Mouse (Mus musculus) ES-Bruce4 (cell line): ENCODE data around the gene Coq5. TPM values are rescaled to one million over a fixed set of nuclear protein-coding genes. Genes with fewer than 3 reads are reported as not detected.
A peak's percentile ranks its signal among the peaks of the same experiment; 100 is the strongest.

Experiments used
- H3K27ac ChIP-seq: 2 replicates; pipeline ENCODE4 v1.5.1; 2012; ENCODE audit warnings: low read length, inconsistent platforms; ENCODE audit not compliant: insufficient read depth
- H3K27me3 ChIP-seq: 2 replicates; pipeline ENCODE4 v1.6.1; 2012; ENCODE audit warnings: mild to moderate bottlenecking, low read length, inconsistent platforms; ENCODE audit not compliant: control insufficient read depth, poor library complexity, insufficient read depth, severe bottlenecking
- H3K36me3 ChIP-seq: 2 replicates; pipeline ENCODE4 v1.6.1; 2012; ENCODE audit warnings: inconsistent platforms, mild to moderate bottlenecking, low read length, moderate library complexity; ENCODE audit not compliant: control insufficient read depth, poor library complexity, insufficient read depth, severe bottlenecking
- H3K4me1 ChIP-seq: one replicate; pipeline ENCODE4 v1.8.1; 2011; ENCODE audit warnings: low read length; ENCODE audit not compliant: control insufficient read depth, insufficient read depth
- H3K4me3 ChIP-seq: 2 replicates; pipeline ENCODE4 v1.5.1; 2011; ENCODE audit warnings: low read depth, mild to moderate bottlenecking, low read length
- H3K9ac ChIP-seq: 2 replicates; pipeline ENCODE4 v1.6.1; 2012; ENCODE audit warnings: low read depth, mild to moderate bottlenecking, inconsistent platforms; ENCODE audit not compliant: poor library complexity, severe bottlenecking
- H3K9me3 ChIP-seq: replicated peaks from 2 replicates; pipeline ENCODE4 v1.6.1; 2012; ENCODE audit warnings: mild to moderate bottlenecking, low read length, inconsistent platforms; ENCODE audit not compliant: control insufficient read depth, poor library complexity, insufficient read depth, severe bottlenecking
- CTCF ChIP-seq: IDR thresholded peaks from one replicate; pipeline ENCODE4 v1.8.1; 2011; ENCODE audit warnings: low read depth, low read length
- EP300 ChIP-seq: IDR thresholded peaks from 2 replicates; pipeline ENCODE4 v1.6.1; 2011; ENCODE audit warnings: low read depth, low read length; ENCODE audit not compliant: insufficient read depth
- POLR2A ChIP-seq: IDR thresholded peaks from one replicate; pipeline ENCODE4 v1.8.1; 2011; ENCODE audit warnings: low read length; ENCODE audit not compliant: insufficient read depth
- polyA plus RNA-seq: library from polyadenylated mRNA; stranded (reverse); fragments of >200 nt; gene quantifications from 2 replicates; pipeline ENCODE4 v1.2.4, GENCODE M21; 2011; ENCODE audit warnings: low read depth; ENCODE audit not compliant: missing spikeins, insufficient read depth, insufficient read length

Coq5 gene
- polyA plus RNA-seq, 1 experiment: 28.3 TPM

GRCm38 (mm10) chr5:115234519-115234918 lies 44.9 kb upstream of the Coq5 start:
- Histone ChIP-seq H3K36me3 (no peaks in the 10 kb centered on the region), H3K4me1 (peaks cover 2% of the 10 kb centered on the region), H3K27ac (no peak overlapping the region), H3K4me3 (no peak overlapping the region), H3K9me3 (no peaks in the 10 kb centered on the region), H3K9ac (0 out of 2 replicates have a peak overlapping the region, but pooled peaks have one; percentile 57), H3K27me3 (no peaks in the 10 kb centered on the region)
- no peak for TF ChIP-seq EP300
- TF ChIP-seq POLR2A: no peak
- TF ChIP-seq CTCF: no peak

GRCm38 (mm10) chr5:115235323-115235771 lies 44.1 kb upstream of the Coq5 start:
- H3K36me3 ChIP-seq: peaks cover 7% of the 10 kb centered on the region
- TF ChIP-seq CTCF (no peak), EP300 (no peak), POLR2A (no peak)
- H3K9me3 ChIP-seq: no peaks in the 10 kb centered on the region
- H3K9ac ChIP-seq: peak overlapping the region; percentile 57
- H3K4me3 ChIP-seq: peak overlapping the region; percentile 62
- H3K27ac ChIP-seq: no peak overlapping the region
- peaks cover 2% of the 10 kb centered on the region for H3K4me1 ChIP-seq
- no peaks in the 10 kb centered on the region for H3K27me3 ChIP-seq

- peak within 1 kb of the TSS; percentile 57 for H3K9ac ChIP-seq
- no peak within 1 kb of the TSS for H3K27ac ChIP-seq
- peaks cover 12% of the 10 kb centered on the region for H3K36me3 ChIP-seq
- no peaks in the 10 kb centered on the region for H3K27me3 ChIP-seq
- TF ChIP-seq POLR2A: no peak
- peak; percentile 93 for TF ChIP-seq CTCF
- no peaks in the 10 kb centered on the region for H3K9me3 ChIP-seq
- peaks cover 2% of the 10 kb centered on the region for H3K4me1 ChIP-seq
- H3K4me3 ChIP-seq: peak within 1 kb of the TSS; percentile 62
Measured at GRCm38 (mm10) chr5:115235786-115236263, 43.6 kb upstream of the Coq5 start, which contains the start of gene Pop5. Pop5 (plus strand) TSS chr5:115235836.

GRCm38 (mm10) chr5:115237803-115238728 lies 41.4 kb upstream of the Coq5 start:
- no peak for TF ChIP-seq CTCF
- peak; percentile 57 for TF ChIP-seq POLR2A
- TF ChIP-seq EP300: 0 out of 2 replicates have a peak, but pooled peaks have one; percentile 2
- peak overlapping the region; percentile 83 for H3K4me3 ChIP-seq
- peaks cover 34% of the 10 kb centered on the region for H3K36me3 ChIP-seq
- peak overlapping the region; percentile 34; the same call in 1 of the 2 replicates for H3K27ac ChIP-seq
- no peaks in the 10 kb centered on the region for H3K9me3 ChIP-seq
- H3K9ac ChIP-seq: peak overlapping the region; percentile 83
- peaks cover under 1% of the 10 kb centered on the region for H3K4me1 ChIP-seq
- H3K27me3 ChIP-seq: no peaks in the 10 kb centered on the region

GRCm38 (mm10) chr5:115238729-115239195 lies 40.7 kb upstream of the Coq5 start:
- Histone ChIP-seq H3K27ac (no peak overlapping the region), H3K4me1 (no peaks in the 10 kb centered on the region), H3K4me3 (0 out of 2 replicates have a peak overlapping the region, but pooled peaks have one; percentile 18), H3K27me3 (no peaks in the 10 kb centered on the region), H3K36me3 (peaks cover 41% of the 10 kb centered on the region), H3K9me3 (no peaks in the 10 kb centered on the region), H3K9ac (peak overlapping the region; percentile 83)
- no peak for TF ChIP-seq EP300
- TF ChIP-seq CTCF: no peak
- no peak for TF ChIP-seq POLR2A

- Histone ChIP-seq H3K4me1 (no peaks in the 10 kb centered on the region), H3K27me3 (no peaks in the 10 kb centered on the region), H3K27ac (no peak overlapping the region), H3K36me3 (peaks cover 51% of the 10 kb centered on the region), H3K4me3 (no peak overlapping the region), H3K9me3 (no peaks in the 10 kb centered on the region), H3K9ac (no peak overlapping the region)
- TF ChIP-seq POLR2A (no peak), EP300 (no peak), CTCF (no peak)
Measured at GRCm38 (mm10) chr5:115240191-115240590, 39.3 kb upstream of the Coq5 start.
